Mouse (Mus musculus) spleen, postnatal 14 days (tissue): ENCODE data around the gene Baiap2l1.

Source experiments
- DNase-seq, 2 experiments: peaks; one replicate each; pipeline ENCODE4 v3.0.0; 2021 to 2022; ENCODE audit warnings: low spot score in 2 of 2

The Baiap2l1 gene

GRCm38 (mm10) chr5:144230216-144230615 lies 127.7 kb downstream of the Baiap2l1 start:
- DNase-seq = no peak

GRCm38 (mm10) chr5:144226220-144226619 lies 131.7 kb downstream of the Baiap2l1 start:
- DNase-seq = no peak

- DNase-seq = no peak
Measured at GRCm38 (mm10) chr5:144223899-144224816, 133.8 kb downstream of the Baiap2l1 start.

- DNase-seq = peak; percentile 78 to 86
Measured at GRCm38 (mm10) chr5:144223503-144223862, 134.4 kb downstream of the Baiap2l1 start, which contains the start of gene Tecpr1. Tecpr1 (minus strand) TSS chr5:144223615.

GRCm38 (mm10) chr5:144222811-144223502 lies 135.0 kb downstream of the Baiap2l1 start:
- no peak for DNase-seq

- DNase-seq = no peak
Measured at GRCm38 (mm10) chr5:144221305-144221704, 136.6 kb downstream of the Baiap2l1 start.

GRCm38 (mm10) chr5:144219936-144220335 lies 138.0 kb downstream of the Baiap2l1 start:
- DNase-seq = no peak

- no peak for DNase-seq
Measured at GRCm38 (mm10) chr5:144219306-144219705, 138.6 kb downstream of the Baiap2l1 start.

- DNase-seq = no peak
Measured at GRCm38 (mm10) chr5:144218061-144218460, 139.9 kb downstream of the Baiap2l1 start.

GRCm38 (mm10) chr5:144215992-144216391 lies 141.9 kb downstream of the Baiap2l1 start:
- no peak for DNase-seq
